Mouse (Mus musculus): ENCODE data around the gene Rasgrp4. TPM values are rescaled to one million over a fixed set of nuclear protein-coding genes. Genes with fewer than 3 reads are reported as not detected.
"Not testable (repeated sequence)": the region's sequence is repeated elsewhere in the genome, so short reads cannot be mapped to it uniquely, and the experiment has no call there.

Rasgrp4 gene
- total and polyA plus RNA-seq, 2 experiments from 2014 or later = 0.79 to 2.2 TPM

GRCm38 (mm10) chr7:29124970-29125369 is 9.7 kb upstream of the Rasgrp4 start, which contains the start of gene Ryr1:
Ryr1 (minus strand) TSS chr7:29125179.
- ATAC-seq (ENCODE audit: low FRiP score) (no peak), DNase-seq (ENCODE audit: low spot score) (peak; percentile 7)
- H3K9me3 ChIP-seq (ENCODE audit: low read length) = no peaks in the 10 kb centered on the region
- H3K36me3 ChIP-seq (ENCODE audit: insufficient read depth, low read length) = no peaks in the 10 kb centered on the region
- H3K27ac ChIP-seq (ENCODE audit: low read depth, low read length) = no peak within 1 kb of the TSS
- peaks cover 3% of the 10 kb centered on the region; the same call in 1 of the 2 replicates for H3K4me1 ChIP-seq (ENCODE audit: insufficient read depth, low read length)
- TF ChIP-seq CTCF (IDR thresholded peaks at IDR 0.05) = no peak
- H3K9ac ChIP-seq (replicated peaks; ENCODE audit: low read length, poor library complexity, severe bottlenecking) = no peak within 1 kb of the TSS
- H3K27me3 ChIP-seq (ENCODE audit: insufficient read depth, low read length) = no peaks in the 10 kb centered on the region
- H3K4me3 ChIP-seq (ENCODE audit: low read depth, low read length) = peak within 1 kb of the TSS; percentile 20; the same call in 1 of the 2 replicates
- peak within 1 kb of the TSS; percentile 42 for H3K4me2 ChIP-seq (ENCODE audit: low read depth, low read length, poor library complexity, severe bottlenecking)
- 0% methylated on average over 16 of the region's 16 CpGs for WGBS

- no peak overlapping the region for H3K27ac ChIP-seq (ENCODE audit: low read depth, low read length)
- no peak overlapping the region for H3K4me3 ChIP-seq (ENCODE audit: low read depth, low read length)
- peaks cover 3% of the 10 kb centered on the region; the same call in 1 of the 2 replicates for H3K4me1 ChIP-seq (ENCODE audit: insufficient read depth, low read length)
- H3K27me3 ChIP-seq (ENCODE audit: insufficient read depth, low read length) = no peaks in the 10 kb centered on the region
- WGBS = 39% methylated on average over 7 of the region's 7 CpGs
- no peak overlapping the region for H3K9ac ChIP-seq (replicated peaks; ENCODE audit: low read length, poor library complexity, severe bottlenecking)
- no peak overlapping the region for H3K4me2 ChIP-seq (ENCODE audit: low read depth, low read length, poor library complexity, severe bottlenecking)
- peak; percentile 6 for DNase-seq (ENCODE audit: low spot score)
- H3K36me3 ChIP-seq (ENCODE audit: insufficient read depth, low read length) = no peaks in the 10 kb centered on the region
- TF ChIP-seq CTCF (IDR thresholded peaks at IDR 0.05) = peak; percentile 56
- no peak for ATAC-seq (ENCODE audit: low FRiP score)
- no peaks in the 10 kb centered on the region for H3K9me3 ChIP-seq (ENCODE audit: low read length)
Observed at GRCm38 (mm10) chr7:29126173-29126915, 8.3 kb upstream of the Rasgrp4 start.

GRCm38 (mm10) chr7:29128725-29129124 is 5.9 kb upstream of the Rasgrp4 start:
- no peak for ATAC-seq (ENCODE audit: low FRiP score)

GRCm38 (mm10) chr7:29134230-29134629 is 421 bp upstream of the Rasgrp4 start:
- 6% methylated on average over 3 of the region's 4 CpGs for WGBS
- Histone ChIP-seq H3K9me3 (ENCODE audit: low read length) (no peaks in the 10 kb centered on the region), H3K4me1 (ENCODE audit: insufficient read depth, low read length) (no peaks in the 10 kb centered on the region), H3K4me2 (ENCODE audit: low read depth, low read length, poor library complexity, severe bottlenecking) (peak overlapping the region; percentile 56), H3K27ac (ENCODE audit: low read depth, low read length) (no peak overlapping the region), H3K9ac (replicated peaks; ENCODE audit: low read length, poor library complexity, severe bottlenecking) (no peak overlapping the region), H3K27me3 (ENCODE audit: insufficient read depth, low read length) (no peaks in the 10 kb centered on the region), H3K4me3 (ENCODE audit: low read depth, low read length) (peak overlapping the region; percentile 16; the same call in 1 of the 2 replicates), H3K36me3 (ENCODE audit: insufficient read depth, low read length) (no peaks in the 10 kb centered on the region)
- ATAC-seq (ENCODE audit: low FRiP score) (no peak), DNase-seq (ENCODE audit: low spot score) (peak; percentile 3)
- TF ChIP-seq CTCF (IDR thresholded peaks at IDR 0.05) = no peak

More at GRCm38 (mm10) chr7:29128725-29129124, 5.9 kb upstream of the Rasgrp4 start:
- Histone ChIP-seq H3K9ac (replicated peaks; ENCODE audit: low read length, poor library complexity, severe bottlenecking) (no peak overlapping the region), H3K36me3 (ENCODE audit: insufficient read depth, low read length) (no peaks in the 10 kb centered on the region), H3K4me2 (ENCODE audit: low read depth, low read length, poor library complexity, severe bottlenecking) (no peak overlapping the region), H3K27me3 (ENCODE audit: insufficient read depth, low read length) (no peaks in the 10 kb centered on the region), H3K4me3 (ENCODE audit: low read depth, low read length) (no peak overlapping the region), H3K9me3 (ENCODE audit: low read length) (no peaks in the 10 kb centered on the region), H3K27ac (ENCODE audit: low read depth, low read length) (no peak overlapping the region), H3K4me1 (ENCODE audit: insufficient read depth, low read length) (peaks cover 3% of the 10 kb centered on the region; the same call in 1 of the 2 replicates)
- peak; percentile 24 for DNase-seq (ENCODE audit: low spot score)
- WGBS = 32% methylated on average over 2 of the region's 2 CpGs
- peak; percentile 71 for TF ChIP-seq CTCF (IDR thresholded peaks at IDR 0.05)

GRCm38 (mm10) chr7:29137429-29137828 is 2.8 kb downstream of the Rasgrp4 start:
- H3K9ac ChIP-seq (replicated peaks; ENCODE audit: low read length, poor library complexity, severe bottlenecking) = no peak overlapping the region
- H3K27ac ChIP-seq (ENCODE audit: low read depth, low read length) = no peak overlapping the region
- H3K4me1 ChIP-seq (ENCODE audit: insufficient read depth, low read length) = no peaks in the 10 kb centered on the region
- no peaks in the 10 kb centered on the region for H3K27me3 ChIP-seq (ENCODE audit: insufficient read depth, low read length)
- no peak for TF ChIP-seq CTCF (IDR thresholded peaks at IDR 0.05)
- no peaks in the 10 kb centered on the region for H3K9me3 ChIP-seq (ENCODE audit: low read length)
- ATAC-seq (ENCODE audit: low FRiP score) = no peak
- H3K36me3 ChIP-seq (ENCODE audit: insufficient read depth, low read length) = no peaks in the 10 kb centered on the region
- WGBS = 45% methylated on average over 16 of the region's 16 CpGs
- H3K4me2 ChIP-seq (ENCODE audit: low read depth, low read length, poor library complexity, severe bottlenecking) = no peak overlapping the region
- no peak for DNase-seq (ENCODE audit: low spot score)
- no peak overlapping the region for H3K4me3 ChIP-seq (ENCODE audit: low read depth, low read length)

GRCm38 (mm10) chr7:29139237-29139636 is 4.6 kb downstream of the Rasgrp4 start:
- not testable (repeated sequence) for H3K4me3 ChIP-seq (ENCODE audit: low read depth, low read length); H3K9me3 ChIP-seq (ENCODE audit: low read length); H3K36me3 ChIP-seq (ENCODE audit: insufficient read depth, low read length); H3K27ac ChIP-seq (ENCODE audit: low read depth, low read length); H3K9ac ChIP-seq (replicated peaks; ENCODE audit: low read length, poor library complexity, severe bottlenecking); H3K4me2 ChIP-seq (ENCODE audit: low read depth, low read length, poor library complexity, severe bottlenecking); H3K27me3 ChIP-seq (ENCODE audit: insufficient read depth, low read length); DNase-seq (ENCODE audit: low spot score); ATAC-seq (ENCODE audit: low FRiP score); H3K4me1 ChIP-seq (ENCODE audit: insufficient read depth, low read length)
- 92% methylated on average over 3 of the region's 4 CpGs for WGBS

Data from midbrain, postnatal 0 days (tissue).